Mouse (Mus musculus): ENCODE results near the gene Tmprss4.

The Tmprss4 gene

DNA sequence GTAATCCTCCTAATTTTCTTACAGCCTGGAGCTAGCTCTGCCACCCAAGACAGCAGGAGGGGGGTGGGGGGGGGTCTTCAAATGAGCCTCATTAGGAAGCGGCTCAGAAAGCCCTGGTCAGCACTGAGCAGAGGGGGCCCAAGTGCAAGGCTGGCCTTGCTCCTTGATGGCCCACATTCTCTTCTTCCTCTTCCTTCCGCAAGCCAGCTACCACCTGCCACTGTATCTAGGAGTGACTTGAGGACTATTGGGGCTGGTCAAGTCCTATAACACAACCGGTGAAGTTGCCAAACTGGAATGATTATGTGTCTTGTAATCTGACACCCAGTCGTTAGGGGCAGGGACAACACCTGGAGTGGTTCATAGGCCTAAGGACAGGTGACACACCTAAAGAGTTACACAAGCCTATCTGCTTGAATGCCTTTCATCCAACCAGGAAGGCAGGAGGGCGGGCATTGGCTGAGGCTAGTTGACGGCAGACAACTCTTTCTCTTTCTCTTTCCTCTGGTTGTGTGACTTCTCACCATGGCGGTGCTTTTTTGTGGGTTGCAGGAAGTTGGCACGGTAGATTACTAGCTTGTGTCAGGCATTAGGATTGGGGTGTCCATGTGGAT lies at the start of gene Tmprss4:
Gene Tmprss4 (minus strand): TSS at position 296 of the 614 bp plus-strand sequence.
- peak; percentile 46 for DNase-seq

DNA sequence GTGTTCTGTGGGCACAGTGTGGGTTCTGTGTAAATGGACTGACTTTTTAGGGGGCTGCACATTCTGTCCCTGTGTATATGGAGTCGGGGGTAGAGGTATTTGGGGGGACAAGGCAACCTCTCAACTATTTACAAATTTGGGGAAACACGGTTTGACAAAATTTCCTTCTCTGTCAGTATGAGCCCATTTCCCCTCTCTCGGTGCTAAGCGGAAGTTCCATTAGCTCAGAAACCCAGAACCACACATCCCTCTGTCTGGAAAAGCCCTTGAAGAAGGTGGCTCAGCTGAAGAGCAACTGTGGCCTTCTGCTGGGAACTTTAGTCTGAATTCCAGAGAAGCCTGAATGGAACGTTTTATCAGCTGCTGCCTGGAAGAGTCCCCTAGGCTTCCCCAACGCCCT lies 48.5 kb upstream of the Tmprss4 start:
- DNase-seq, result no peak

DNA sequence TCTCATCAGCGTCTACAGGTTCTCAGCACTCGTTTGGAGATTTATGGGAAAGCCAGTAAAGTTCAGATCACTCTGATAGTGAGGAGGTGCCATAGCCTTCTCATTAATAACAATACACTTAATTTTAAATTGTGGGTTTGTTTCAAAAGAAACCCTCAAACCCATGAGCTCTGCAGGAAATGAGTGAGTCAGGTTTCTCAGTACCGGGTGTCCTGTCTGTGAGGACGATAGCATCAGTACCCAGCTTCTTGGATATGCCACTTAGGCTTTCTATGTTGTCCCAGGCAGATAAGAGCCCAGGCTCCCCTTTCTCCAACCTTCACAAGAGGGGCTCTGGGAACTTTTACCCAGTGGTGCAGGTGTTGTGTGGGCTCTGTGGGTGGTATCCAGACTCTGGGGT lies 48.1 kb upstream of the Tmprss4 start:
- DNase-seq, result no peak

DNA sequence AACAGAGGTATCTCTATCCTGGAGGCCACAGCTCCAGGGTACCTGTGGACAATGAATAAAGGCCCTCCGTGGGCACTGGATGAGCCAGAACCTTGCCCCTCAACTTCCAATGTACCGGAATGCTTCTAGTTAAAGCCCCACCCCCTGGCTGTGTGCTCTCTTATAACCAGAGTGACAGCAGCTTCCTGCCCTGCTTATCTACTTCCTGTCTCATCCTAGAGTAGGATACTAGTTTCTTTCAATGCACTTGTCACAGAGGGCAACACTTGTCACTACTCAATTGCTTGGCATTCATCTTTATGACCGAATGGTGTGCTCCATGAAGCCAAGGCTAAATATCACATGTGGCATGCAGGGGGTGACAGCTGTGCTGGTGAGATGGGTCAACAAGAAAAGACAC lies 47.4 kb upstream of the Tmprss4 start:
- peak; percentile 73 for DNase-seq

DNA sequence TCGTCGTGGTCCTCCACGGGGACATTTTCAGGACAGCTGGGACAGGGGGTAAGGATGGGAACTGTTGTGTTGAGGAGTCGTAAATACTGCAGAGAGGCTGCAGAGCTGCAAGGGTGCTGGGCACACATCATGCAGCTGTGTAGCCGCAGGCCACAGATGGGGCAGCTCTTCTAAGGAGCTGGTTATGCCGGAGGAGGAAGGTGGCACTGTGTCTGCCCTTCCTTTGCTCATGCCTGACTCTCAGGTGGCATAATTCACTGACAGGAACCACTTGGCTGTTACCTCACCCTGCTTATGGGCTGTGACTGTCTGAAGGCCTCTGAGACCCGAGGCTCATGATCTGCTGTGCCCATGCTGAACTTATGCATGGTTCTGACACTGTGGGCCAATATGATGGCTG lies 46.4 kb upstream of the Tmprss4 start:
- DNase-seq, result peak; percentile 73

DNA sequence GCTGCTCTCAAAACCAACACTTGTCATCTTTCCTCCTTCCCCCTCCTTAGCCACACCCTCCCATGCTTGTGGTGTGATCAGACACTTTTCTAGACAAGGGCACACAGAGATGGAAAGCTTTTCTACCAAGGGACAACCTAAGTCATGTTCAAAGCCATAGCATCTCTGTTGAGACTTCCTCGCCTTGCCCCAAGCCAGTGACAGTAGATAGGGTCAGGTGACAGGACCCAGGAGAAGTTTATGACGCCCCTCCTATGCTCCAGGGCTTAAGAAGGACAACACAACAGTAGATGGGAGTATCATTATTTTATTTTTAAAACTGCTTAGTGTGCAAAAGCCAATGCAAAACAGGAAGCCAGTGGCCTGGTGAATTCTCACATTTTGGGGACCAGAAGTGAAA lies 43.6 kb upstream of the Tmprss4 start:
- DNase-seq, result no peak

- DNase-seq, result no peak
Observed at GRCm38 (mm10) chr9:45246060-45246459, 42.2 kb upstream of the Tmprss4 start.

GRCm38 (mm10) chr9:45245432-45245831 lies 41.5 kb upstream of the Tmprss4 start:
- no peak for DNase-seq

- DNase-seq, result peak; percentile 37
Observed at GRCm38 (mm10) chr9:45241397-45241796, 37.5 kb upstream of the Tmprss4 start.

- peak; percentile 45 for DNase-seq
Observed at GRCm38 (mm10) chr9:45236744-45237143, 32.9 kb upstream of the Tmprss4 start.

DNA sequence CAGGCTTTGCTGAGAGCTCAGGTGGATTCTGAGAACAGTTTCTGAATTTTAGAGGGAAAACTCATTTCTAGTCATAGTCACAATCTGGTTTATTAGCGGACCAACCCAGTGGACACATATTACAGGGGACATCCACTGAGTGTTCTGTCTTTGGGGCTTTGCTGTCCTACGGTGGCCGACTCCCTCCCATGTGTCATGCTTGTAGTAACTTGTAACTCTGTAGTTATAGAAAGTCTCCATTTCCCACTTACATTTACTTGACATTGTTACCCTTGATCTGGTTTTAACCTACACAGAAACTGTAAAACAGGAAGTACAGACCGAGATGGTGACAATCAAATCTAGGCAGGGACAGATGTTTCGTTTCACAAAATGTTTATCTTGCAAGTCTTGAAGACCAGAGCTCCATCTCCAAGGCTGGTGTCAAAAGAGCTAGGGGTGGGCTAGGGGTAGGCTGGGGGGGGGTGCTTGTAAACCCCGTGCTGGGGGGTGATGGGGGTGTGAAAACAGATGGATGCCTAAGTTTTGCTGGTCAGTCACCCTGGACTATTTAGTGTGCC lies 31.9 kb upstream of the Tmprss4 start:
- peak; percentile 29 for DNase-seq

GRCm38 (mm10) chr9:45229359-45229758 lies 25.5 kb upstream of the Tmprss4 start:
- no peak for DNase-seq

- DNase-seq, result peak; percentile 97
Observed at GRCm38 (mm10) chr9:45221567-45221966, 17.7 kb upstream of the Tmprss4 start.

DNA sequence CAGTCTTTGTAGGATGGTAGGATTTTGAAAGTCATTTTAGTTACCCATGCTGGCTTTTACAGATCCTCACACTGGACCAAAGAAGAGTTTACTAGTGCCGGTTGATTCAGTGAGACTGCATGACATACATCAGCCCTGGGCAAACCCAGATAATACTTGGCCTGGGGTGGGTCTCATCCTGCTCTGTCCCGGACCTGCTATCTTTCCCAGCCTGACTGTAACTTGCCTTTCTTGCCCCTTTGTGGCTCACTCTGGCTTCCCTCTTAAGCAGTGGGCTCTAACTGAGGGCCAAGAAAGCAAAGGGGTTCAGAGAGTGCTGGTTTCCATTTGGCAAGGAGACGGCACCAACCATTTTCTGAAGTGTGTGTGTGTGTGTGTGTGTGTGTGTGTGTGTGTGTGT lies 15.8 kb upstream of the Tmprss4 start:
- no peak for DNase-seq

DNA sequence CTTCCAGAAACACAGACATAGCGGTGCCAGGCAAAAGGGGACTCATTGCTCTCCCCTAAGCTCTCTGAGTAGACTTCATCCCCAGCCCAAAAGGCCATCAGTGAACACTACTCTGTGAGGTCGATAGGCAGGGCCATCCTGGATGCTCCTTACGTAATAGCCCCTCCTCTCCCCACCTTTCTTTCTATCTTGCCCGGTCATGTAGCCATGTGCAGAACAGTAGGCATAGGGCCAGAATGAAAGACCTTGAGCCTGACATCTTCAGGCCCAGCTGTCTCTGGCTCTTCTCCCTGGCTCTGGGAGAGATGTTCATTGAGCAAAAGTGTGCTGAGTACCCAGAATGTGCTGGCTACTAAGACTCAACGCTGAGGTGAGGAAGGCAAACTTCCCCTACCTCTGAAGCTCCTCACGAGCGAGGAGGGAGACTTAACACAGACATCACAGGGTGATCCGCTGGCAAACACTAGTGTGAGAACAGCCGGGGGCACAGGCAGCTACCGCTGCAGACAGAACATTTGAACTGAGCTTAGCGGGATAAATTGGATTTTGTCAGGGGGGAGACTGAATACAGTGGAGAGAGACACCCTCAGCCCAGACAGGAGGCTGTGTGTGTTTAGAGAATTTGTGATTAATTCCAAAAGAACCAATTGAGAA lies 11.8 kb upstream of the Tmprss4 start:
- peak; percentile 55 for DNase-seq

DNA sequence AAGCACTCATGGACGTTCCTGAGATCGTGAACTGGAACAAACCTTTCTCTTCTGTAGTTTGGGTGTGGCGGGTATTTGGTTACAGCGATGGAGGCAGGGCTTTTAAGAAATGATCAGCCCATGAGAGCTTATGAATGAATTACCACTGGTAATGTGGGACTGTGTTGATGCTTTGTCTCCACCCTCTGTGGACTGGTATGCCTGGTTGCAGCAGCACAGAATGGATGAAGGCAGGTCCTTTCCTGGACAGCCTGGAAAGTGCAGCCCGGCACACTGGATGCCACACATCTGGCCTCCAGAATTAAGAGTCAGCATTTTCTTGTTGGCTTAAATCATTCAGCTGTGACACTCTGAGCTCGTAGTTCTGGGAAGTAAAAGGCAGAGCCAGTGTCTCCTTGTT lies 8.1 kb upstream of the Tmprss4 start:
- DNase-seq, result no peak

DNA sequence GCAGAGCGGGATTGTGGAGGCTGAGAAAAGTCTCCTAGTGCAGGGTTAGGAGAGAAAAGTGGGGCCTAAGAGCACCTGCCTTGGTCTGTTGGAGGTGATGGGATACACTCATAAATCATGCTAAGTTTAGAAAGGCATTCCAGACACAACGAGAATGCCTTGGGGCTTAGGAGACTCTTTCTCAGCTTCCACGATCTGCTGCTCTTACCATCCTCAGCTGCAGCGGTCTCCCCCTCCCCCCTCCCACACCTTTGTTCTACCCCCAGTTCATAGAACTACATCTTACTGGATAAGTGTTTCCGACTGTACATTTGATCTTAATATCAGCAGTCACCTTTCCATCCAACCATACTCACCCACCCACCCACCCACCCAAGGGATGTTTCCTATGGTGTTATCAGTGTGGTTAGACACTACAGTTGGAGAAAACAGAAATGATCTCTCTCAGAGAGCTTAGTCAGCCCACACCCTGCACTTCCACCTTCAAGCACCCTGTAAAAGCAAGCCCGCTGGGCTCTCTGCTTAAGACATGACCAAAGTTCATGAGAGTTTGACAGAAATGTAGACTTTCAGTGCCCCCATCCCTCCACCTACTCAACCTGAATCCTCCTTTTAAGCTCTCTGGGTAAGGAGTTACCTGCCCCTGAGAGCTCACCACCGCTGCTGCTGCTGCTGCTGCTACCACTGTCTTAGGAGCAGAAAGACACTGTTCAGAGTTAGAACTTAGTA lies 3.3 kb upstream of the Tmprss4 start:
- peak; percentile 51 for DNase-seq

- DNase-seq, result no peak
Observed at GRCm38 (mm10) chr9:45206121-45206520, 2.2 kb upstream of the Tmprss4 start.

DNA sequence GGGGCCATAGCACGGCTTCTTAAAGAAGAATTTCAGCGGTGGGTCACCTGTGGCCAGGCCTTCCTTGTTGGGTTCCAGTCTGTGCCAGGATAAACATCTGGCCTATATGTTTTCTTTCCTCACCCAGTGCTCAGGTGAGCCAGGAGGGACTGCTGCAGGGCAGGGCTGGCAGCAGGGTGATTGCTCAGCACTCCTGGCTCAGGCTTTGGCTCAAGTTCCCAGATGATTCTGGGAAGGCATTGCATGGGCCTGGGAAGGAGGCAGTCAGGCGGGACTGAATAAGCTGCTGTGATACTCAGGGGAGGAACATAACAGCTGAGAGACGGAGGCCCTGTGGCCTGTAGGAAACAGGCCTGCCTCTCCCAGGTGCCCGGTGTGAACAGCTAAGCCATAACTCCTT lies 1.3 kb upstream of the Tmprss4 start:
- DNase-seq, result no peak

DNA sequence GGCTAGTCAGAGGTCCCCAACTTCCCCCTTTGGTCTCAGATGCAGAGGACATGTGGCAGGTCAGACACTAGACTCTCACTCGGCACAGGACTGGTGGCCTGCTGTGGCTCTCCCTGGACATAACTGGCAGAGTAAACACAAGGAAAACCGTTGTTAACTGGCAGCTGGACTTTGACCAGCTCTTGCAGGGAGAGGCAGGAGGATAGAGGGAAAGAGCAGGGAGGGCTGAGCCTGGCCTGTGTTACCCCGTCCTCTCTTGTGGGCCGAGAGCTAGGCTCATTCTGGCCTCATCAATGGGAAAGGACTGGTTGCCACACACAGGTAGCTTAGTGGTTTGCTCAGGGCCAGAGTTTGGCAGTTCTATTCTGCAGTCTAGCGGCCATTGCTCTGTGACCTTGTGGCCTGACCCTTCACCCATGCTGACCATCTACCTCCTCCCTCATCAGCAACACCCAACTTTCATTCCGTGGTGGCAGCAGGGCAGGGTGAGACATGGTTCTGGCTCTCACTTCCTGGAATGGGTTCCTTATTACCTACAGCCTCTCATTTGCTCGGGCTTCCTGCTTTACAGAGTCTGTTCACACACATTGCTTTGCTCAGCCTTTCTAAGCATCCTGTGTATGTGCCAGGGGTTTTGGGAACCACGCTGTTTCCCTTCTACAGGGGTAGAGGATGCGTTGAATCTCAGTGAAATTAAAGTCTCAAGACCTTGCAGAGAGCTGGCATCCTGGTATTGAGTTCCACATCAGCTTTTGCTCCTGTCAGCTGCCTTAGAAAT lies 1.7 kb downstream of the Tmprss4 start:
- peak; percentile 40 for DNase-seq

DNA sequence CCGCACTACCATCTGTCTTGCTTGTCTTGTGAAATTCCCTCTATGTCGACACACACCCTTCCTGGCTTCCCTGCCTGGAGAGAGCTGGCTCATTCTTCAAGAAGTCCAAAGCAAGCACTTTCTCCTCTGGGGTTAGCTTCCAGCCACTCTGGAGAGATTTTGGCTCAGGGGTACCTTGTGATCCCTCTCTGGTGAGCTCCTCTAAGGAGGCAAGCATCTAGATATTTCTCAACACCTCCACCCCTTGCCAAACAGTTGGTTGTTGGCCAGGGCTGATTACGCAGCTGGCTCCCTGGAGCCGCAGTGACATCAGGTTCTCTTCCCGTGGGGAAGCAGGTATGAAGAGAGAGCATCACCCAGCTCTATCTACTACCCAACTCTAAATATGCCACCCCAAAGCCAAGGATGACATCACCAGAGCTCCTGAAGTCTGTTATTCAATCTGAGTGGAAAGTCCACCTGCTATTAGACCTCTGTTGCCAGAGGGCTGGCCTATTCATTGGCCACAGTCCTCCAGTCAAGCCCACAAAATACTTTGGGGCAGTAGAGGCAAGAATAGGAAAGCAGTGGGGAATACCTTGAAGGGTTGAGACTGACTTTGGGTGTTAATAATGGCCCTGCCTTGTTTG lies 2.5 kb downstream of the Tmprss4 start:
- DNase-seq, result no peak

- no peak for DNase-seq
Observed at GRCm38 (mm10) chr9:45197549-45197948, 6.3 kb downstream of the Tmprss4 start.
